Mouse (Mus musculus) bone marrow, adult 2 months (tissue): ENCODE measurements around the gene Tpcn1. TPM values are rescaled to one million over a fixed set of nuclear protein-coding genes. Genes with fewer than 3 reads are reported as not detected.
"Not testable (repeated sequence)": the region's sequence is repeated elsewhere in the genome, so short reads cannot be mapped to it uniquely, and the experiment has no call there.

Source experiments
- H3K27ac ChIP-seq: fragments of 200-500 bp; 2 replicates; pipeline ENCODE4 v1.5.1; 2012; ENCODE audit warnings: low read depth, mild to moderate bottlenecking, control low read depth, inconsistent platforms, low read length; ENCODE audit not compliant: control insufficient read depth, poor library complexity, insufficient read depth
- H3K4me1 ChIP-seq: fragments of 200-500 bp; 2 replicates; pipeline ENCODE4 v1.6.1; 2011; ENCODE audit warnings: low read length; ENCODE audit not compliant: control insufficient read depth, insufficient read depth
- H3K4me3 ChIP-seq: fragments of 200-500 bp; replicated peaks from 2 replicates; pipeline ENCODE3; 2011; ENCODE audit warnings: mild to moderate bottlenecking, low read depth, low read length, control low read depth; ENCODE audit not compliant: control insufficient read depth
- CTCF ChIP-seq: fragments of 200-500 bp; IDR thresholded peaks from 2 replicates; pipeline ENCODE4 v1.5.1; 2011; ENCODE audit warnings: low read length, control low read depth; ENCODE audit not compliant: control insufficient read depth, insufficient read depth
- POLR2A ChIP-seq: fragments of 200-500 bp; IDR thresholded peaks from 2 replicates; pipeline ENCODE4 v1.6.1; 2011; ENCODE audit warnings: low read depth, mild to moderate bottlenecking, control low read depth, low read length, borderline replicate concordance; ENCODE audit not compliant: control insufficient read depth
- WGBS: fragments of 180-500 bp; shearing (Covaris S2); methylation state at CpG from one replicate; pipeline ENCODE4 v1.1.7; 2018; 5-methylcytosine and 5-hydroxymethylcytosine counted together
- polyA plus RNA-seq: library from polyadenylated mRNA; stranded (reverse); fragments of >200 nt; gene quantifications from 2 replicates; pipeline ENCODE4 v1.2.4, GENCODE M21; 2011; ENCODE audit warnings: low replicate concordance; ENCODE audit not compliant: missing spikeins, insufficient read depth, insufficient read length

The Tpcn1 gene
- polyA plus RNA-seq, 1 experiment, result 46.7 TPM

GRCm38 (mm10) chr5:120503144-120503795, 85.2 kb downstream of the Tpcn1 start, which contains the start of gene Plbd2:
Plbd2 (minus strand) TSS chr5:120503625.
- Histone ChIP-seq H3K4me1 (peaks cover 3% of the 10 kb centered on the region), H3K4me3 (peak within 1 kb of the TSS; percentile 70), H3K27ac (peak within 1 kb of the TSS; percentile 5; the same call in 1 of the 2 replicates)
- TF ChIP-seq CTCF (no peak), POLR2A (peak; percentile 66; the same call in 1 of the 2 replicates)
- WGBS, result 0% methylated on average over 52 of the region's 55 CpGs

GRCm38 (mm10) chr5:120502675-120503143, 85.8 kb downstream of the Tpcn1 start:
- peak overlapping the region; percentile 5; the same call in 1 of the 2 replicates for H3K27ac ChIP-seq
- H3K4me3 ChIP-seq, result peak overlapping the region; percentile 70
- no peak for TF ChIP-seq POLR2A
- WGBS, result 15% methylated on average over 12 of the region's 12 CpGs
- peaks cover 3% of the 10 kb centered on the region for H3K4me1 ChIP-seq

GRCm38 (mm10) chr5:120502147-120502621, 86.3 kb downstream of the Tpcn1 start:
- 73% methylated on average over 9 of the region's 9 CpGs for WGBS
- TF ChIP-seq POLR2A, result no peak
- TF ChIP-seq CTCF, result no peak
- H3K4me3 ChIP-seq, result no peak overlapping the region
- H3K4me1 ChIP-seq, result peaks cover 3% of the 10 kb centered on the region
- H3K27ac ChIP-seq, result no peak overlapping the region

- H3K27ac ChIP-seq, H3K4me1 ChIP-seq, H3K4me3 ChIP-seq: not testable (repeated sequence)
- WGBS, result 80% methylated on average over 9 of the region's 9 CpGs
Observed at GRCm38 (mm10) chr5:120500609-120501008, 87.9 kb downstream of the Tpcn1 start.

- TF ChIP-seq CTCF (no peak), POLR2A (no peak)
Observed at GRCm38 (mm10) chr5:120499202-120499601, 89.3 kb downstream of the Tpcn1 start.

GRCm38 (mm10) chr5:120497071-120497470, 91.4 kb downstream of the Tpcn1 start:
- H3K27ac ChIP-seq, result no peak overlapping the region
- H3K4me1 ChIP-seq, result no peaks in the 10 kb centered on the region
- H3K4me3 ChIP-seq, result no peak overlapping the region
- WGBS, result 84% methylated on average over 3 of the region's 3 CpGs
- no peak for TF ChIP-seq CTCF
- TF ChIP-seq POLR2A, result no peak

More at GRCm38 (mm10) chr5:120499202-120499601, 89.3 kb downstream of the Tpcn1 start:
- no peaks in the 10 kb centered on the region; the same call in 1 of the 2 replicates for H3K4me1 ChIP-seq
- 77% methylated on average over 4 of the region's 4 CpGs for WGBS
- no peak overlapping the region for H3K27ac ChIP-seq
- no peak overlapping the region for H3K4me3 ChIP-seq

- peak overlapping the region; percentile 45 for H3K27ac ChIP-seq
- H3K4me1 ChIP-seq, result no peaks in the 10 kb centered on the region
- 75% methylated on average over 13 of the region's 13 CpGs for WGBS
- no peak overlapping the region for H3K4me3 ChIP-seq
- TF ChIP-seq CTCF (no peak), POLR2A (no peak)
Observed at GRCm38 (mm10) chr5:120495703-120496226, 92.7 kb downstream of the Tpcn1 start.

- peak overlapping the region; percentile 45 for H3K27ac ChIP-seq
- WGBS, result 47% methylated on average over 10 of the region's 10 CpGs
- H3K4me3 ChIP-seq, result no peak overlapping the region
- H3K4me1 ChIP-seq, result no peaks in the 10 kb centered on the region
- TF ChIP-seq CTCF, result no peak
- TF ChIP-seq POLR2A, result no peak; the same call in 1 of the 2 replicates
Observed at GRCm38 (mm10) chr5:120495064-120495702, 93.3 kb downstream of the Tpcn1 start.
